Mouse (Mus musculus): ENCODE data around the gene Akap13.
A peak's percentile ranks its signal among the peaks of the same experiment; 100 is the strongest.

DNA sequence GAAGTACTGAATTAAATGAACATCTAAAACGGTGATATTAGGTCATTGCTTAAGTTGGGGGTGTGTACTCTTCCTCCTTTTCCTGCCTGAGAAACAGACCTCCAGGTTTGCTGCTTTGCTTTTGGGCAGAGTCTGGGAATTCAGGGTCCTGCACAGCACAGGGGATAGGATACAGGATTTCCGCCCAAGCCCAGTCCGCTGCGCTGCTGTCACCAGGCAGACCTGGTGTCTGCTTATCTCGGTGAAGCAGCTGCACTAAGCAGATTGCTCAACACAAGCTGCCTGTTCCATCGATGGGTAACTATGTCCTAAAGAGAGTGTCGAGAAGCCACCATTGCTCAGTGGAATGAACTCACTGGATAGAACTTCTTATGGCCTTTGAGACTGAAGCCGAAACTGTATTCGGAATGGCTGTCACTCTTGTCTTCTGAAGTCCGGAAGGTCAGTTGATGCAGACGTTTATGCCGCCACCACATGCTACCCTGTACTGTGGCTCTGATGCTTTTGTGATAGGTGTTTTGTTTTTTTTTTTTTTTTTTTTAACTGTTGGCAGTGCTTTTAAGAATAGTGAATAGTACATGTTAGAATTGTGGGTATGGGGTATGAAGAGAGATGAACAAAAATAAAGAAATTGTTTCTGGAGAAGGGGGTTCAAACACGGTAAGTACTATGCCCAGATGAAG lies 156.8 kb downstream of the Akap13 start:
- TF ChIP-seq EP300 (IDR thresholded peaks at IDR 0.05; ENCODE audit: low read depth) (peak; percentile 98), CTCF (IDR thresholded peaks at IDR 0.05; ENCODE audit: low read depth) (no peak)
